Mouse (Mus musculus): ENCODE measurements around the gene Lsamp. TPM values are rescaled to one million over a fixed set of nuclear protein-coding genes. Genes with fewer than 3 reads are reported as not detected.

Gene Lsamp
- total and polyA plus RNA-seq, 3 experiments, result not detected

DNA sequence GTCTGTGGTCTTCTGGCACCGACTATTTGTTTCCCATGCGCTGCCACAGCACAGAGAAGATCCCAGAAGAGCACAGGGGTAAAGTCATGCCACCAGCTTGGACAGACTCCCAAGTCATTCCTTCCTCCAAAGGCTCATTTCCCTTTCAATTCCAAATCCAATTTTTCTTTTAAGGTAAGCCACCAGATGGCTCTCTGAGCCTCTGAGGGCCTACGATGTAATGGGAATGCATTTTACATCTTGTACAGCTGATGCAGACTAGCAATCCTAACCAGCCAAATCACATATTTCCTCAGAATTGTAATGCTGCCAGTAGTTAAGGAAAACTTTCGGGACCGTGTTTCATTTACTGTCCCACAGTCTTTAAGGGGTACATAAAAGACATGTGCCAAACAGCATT is 1433.2 kb downstream of the Lsamp start:
- no peak for DNase-seq (ENCODE audit: extremely low read depth)
- H3K36me3 ChIP-seq (replicated peaks in 1 of 2; ENCODE audit: control insufficient read depth in 1 of 2, insufficient read depth in 1 of 2, low read length in 1 of 2), result no peaks in the 10 kb centered on the region
- dilution Hi-C loops (cut with MboI; ENCODE audit: extremely low pct_ligation_motif_present, extremely low pct_unique_long_range_greater_than_20kb, low sequenced_read_pairs) (no loop called here), in situ Hi-C loops (cut with MboI; ENCODE audit: low pct_ligation_motif_present, low pct_unique_long_range_greater_than_20kb, low sequenced_read_pairs) (no loop called here)
- no peak for TF ChIP-seq GABPA (IDR thresholded peaks at IDR 0.05; ENCODE audit: insufficient replicate concordance, low read depth, low read length)
- TF ChIP-seq ZMIZ1 (IDR thresholded peaks at IDR 0.05; ENCODE audit: low read depth, low read length), result no peak
- TF ChIP-seq E2F4 (IDR thresholded peaks at IDR 0.05; ENCODE audit: insufficient replicate concordance, low read depth, low read length), result no peak
- no peak for TF ChIP-seq TCF12 (IDR thresholded peaks at IDR 0.05; ENCODE audit: low read depth, low read length)
- no peak for TF ChIP-seq KAT2A (IDR thresholded peaks at IDR 0.05; ENCODE audit: insufficient replicate concordance, low read length)
- no peak for TF ChIP-seq BHLHE40 (IDR thresholded peaks at IDR 0.05; ENCODE audit: low read depth, low read length)
- TF ChIP-seq POLR2AphosphoS2 (IDR thresholded peaks at IDR 0.05; ENCODE audit: low read depth, low read length), result no peak
- no peak for TF ChIP-seq JUN (IDR thresholded peaks at IDR 0.05; ENCODE audit: insufficient read depth, low read depth, low read length)
- TF ChIP-seq MAFK (IDR thresholded peaks at IDR 0.05; ENCODE audit: insufficient replicate concordance, low read length), result no peak
- TF ChIP-seq UBTF (IDR thresholded peaks at IDR 0.05; ENCODE audit: low read depth, low read length), result no peak
- TF ChIP-seq POLR2A (IDR thresholded peaks at IDR 0.05; ENCODE audit: low read depth, low read length), result no peak
- TF ChIP-seq MAX (IDR thresholded peaks at IDR 0.05; ENCODE audit: low read length), result no peak
- no peak overlapping the region for H3K4me3 ChIP-seq (replicated peaks in 1 of 3; ENCODE audit: low read depth in 2 of 3, low read length in 2 of 3, poor library complexity in 1 of 3)
- H3K9ac ChIP-seq (ENCODE audit: insufficient read depth, low read depth), result no peak overlapping the region
- peaks cover 51% of the 10 kb centered on the region for H3K9me3 ChIP-seq (replicated peaks; ENCODE audit: low read length)
- H3K4me1 ChIP-seq (ENCODE audit: control insufficient read depth in 1 of 2, insufficient read depth in 2 of 2), result no peaks in the 10 kb centered on the region
- no peaks in the 10 kb centered on the region for H3K27me3 ChIP-seq (replicated peaks)
- H3K4me2 ChIP-seq (ENCODE audit: insufficient read depth, low read depth, poor library complexity, severe bottlenecking), result no peak overlapping the region
- H3K27ac ChIP-seq (ENCODE audit: insufficient read depth, low read depth), result no peak overlapping the region
- H3K79me2 ChIP-seq (replicated peaks; ENCODE audit: control insufficient read depth, extremely low read depth, insufficient read depth, poor library complexity, severe bottlenecking), result no peaks in the 10 kb centered on the region

DNA sequence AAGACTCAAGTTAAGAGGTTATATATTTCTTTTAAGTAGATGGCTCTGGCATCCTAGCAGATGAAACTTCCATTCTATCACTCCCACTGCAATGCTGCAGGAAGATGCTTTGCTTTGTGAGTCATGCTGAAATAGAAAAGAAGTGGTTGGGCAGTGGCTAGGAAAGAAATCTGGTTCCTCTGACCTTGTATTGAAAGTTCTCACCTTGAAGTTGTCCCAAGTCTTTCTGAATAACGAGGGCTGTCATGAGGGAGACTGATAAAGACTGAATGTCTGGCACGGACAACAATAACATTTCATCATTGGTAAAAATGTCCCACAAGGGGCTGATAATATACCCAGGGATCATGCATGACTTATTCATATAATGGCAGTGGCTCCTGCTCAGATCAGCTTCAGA is 1483.2 kb downstream of the Lsamp start:
- H3K36me3 ChIP-seq (replicated peaks in 1 of 2; ENCODE audit: control insufficient read depth in 1 of 2, insufficient read depth in 1 of 2, low read length in 1 of 2), result no peaks in the 10 kb centered on the region
- no peaks in the 10 kb centered on the region for H3K79me2 ChIP-seq (replicated peaks; ENCODE audit: control insufficient read depth, extremely low read depth, insufficient read depth, poor library complexity, severe bottlenecking)
- no peak for TF ChIP-seq E2F4 (IDR thresholded peaks at IDR 0.05; ENCODE audit: insufficient replicate concordance, low read depth, low read length)
- TF ChIP-seq JUND (conservative IDR thresholded peaks at IDR 0.05; ENCODE audit: low read depth, low read length), result no peak
- H3K4me3 ChIP-seq (replicated peaks in 1 of 3; ENCODE audit: low read depth in 2 of 3, low read length in 2 of 3, poor library complexity in 1 of 3), result no peak overlapping the region
- dilution Hi-C loops (cut with MboI; ENCODE audit: extremely low pct_ligation_motif_present, extremely low pct_unique_long_range_greater_than_20kb, low sequenced_read_pairs), result no loop called here
- no peak for DNase-seq (ENCODE audit: extremely low read depth)
- in situ Hi-C loops (cut with MboI; ENCODE audit: low pct_ligation_motif_present, low pct_unique_long_range_greater_than_20kb, low sequenced_read_pairs), result no loop called here
- H3K9ac ChIP-seq (ENCODE audit: insufficient read depth, low read depth), result no peak overlapping the region
- no peak overlapping the region for H3K4me2 ChIP-seq (ENCODE audit: insufficient read depth, low read depth, poor library complexity, severe bottlenecking)
- no peaks in the 10 kb centered on the region for H3K27me3 ChIP-seq (replicated peaks)
- H3K9me3 ChIP-seq (replicated peaks; ENCODE audit: low read length), result peaks cover 44% of the 10 kb centered on the region
- H3K4me1 ChIP-seq (ENCODE audit: control insufficient read depth in 1 of 2, insufficient read depth in 2 of 2), result no peaks in the 10 kb centered on the region
- no peak overlapping the region for H3K27ac ChIP-seq (ENCODE audit: insufficient read depth, low read depth)

DNA sequence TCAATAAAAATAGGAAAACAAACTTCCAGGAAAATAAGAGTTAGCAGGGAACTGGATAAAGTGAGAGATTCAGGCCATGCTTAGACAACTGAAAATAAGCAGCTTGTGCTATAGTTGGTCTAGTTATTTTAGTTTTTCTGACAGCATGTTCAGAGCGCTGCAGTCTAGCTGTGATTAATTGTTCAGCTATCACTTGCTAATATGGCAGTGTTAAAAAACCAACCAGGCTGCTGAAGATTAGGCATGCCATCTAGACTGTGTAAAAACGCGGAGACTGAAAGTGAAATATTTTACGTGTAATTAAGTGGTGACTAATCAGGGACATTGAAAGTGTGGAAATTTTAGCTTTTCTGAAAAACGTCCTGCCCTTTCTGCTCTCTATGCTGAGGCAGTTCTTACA is 1494.5 kb downstream of the Lsamp start:
- dilution Hi-C loops (cut with MboI; ENCODE audit: extremely low pct_ligation_motif_present, extremely low pct_unique_long_range_greater_than_20kb, low sequenced_read_pairs), result no loop called here

More for the DNA sequence above, 1494.5 kb downstream of the Lsamp start:
- in situ Hi-C loops (cut with MboI; ENCODE audit: low pct_ligation_motif_present, low pct_unique_long_range_greater_than_20kb, low sequenced_read_pairs), result no loop called here
- no peak for DNase-seq (ENCODE audit: extremely low read depth)
- no peaks in the 10 kb centered on the region for H3K36me3 ChIP-seq (replicated peaks in 1 of 2; ENCODE audit: control insufficient read depth in 1 of 2, insufficient read depth in 1 of 2, low read length in 1 of 2)
- H3K4me1 ChIP-seq (ENCODE audit: control insufficient read depth in 1 of 2, insufficient read depth in 2 of 2), result no peaks in the 10 kb centered on the region
- H3K27me3 ChIP-seq (replicated peaks), result no peaks in the 10 kb centered on the region
- H3K4me2 ChIP-seq (ENCODE audit: insufficient read depth, low read depth, poor library complexity, severe bottlenecking), result no peak overlapping the region
- H3K9me3 ChIP-seq (replicated peaks; ENCODE audit: low read length), result peaks cover 46% of the 10 kb centered on the region
- no peaks in the 10 kb centered on the region for H3K79me2 ChIP-seq (replicated peaks; ENCODE audit: control insufficient read depth, extremely low read depth, insufficient read depth, poor library complexity, severe bottlenecking)
- TF ChIP-seq USF2 (conservative IDR thresholded peaks at IDR 0.05; ENCODE audit: low read depth, low read length) (no peak), SIN3A (IDR thresholded peaks at IDR 0.05; ENCODE audit: low read length) (no peak), ZC3H11A (IDR thresholded peaks at IDR 0.05; ENCODE audit: low read depth, low read length) (no peak), RAD21 (IDR thresholded peaks at IDR 0.05; ENCODE audit: low read depth, low read length) (no peak)
- no peak overlapping the region for H3K27ac ChIP-seq (ENCODE audit: insufficient read depth, low read depth)
- H3K4me3 ChIP-seq (replicated peaks in 1 of 3; ENCODE audit: low read depth in 2 of 3, low read length in 2 of 3, poor library complexity in 1 of 3), result no peak overlapping the region
- no peak overlapping the region for H3K9ac ChIP-seq (ENCODE audit: insufficient read depth, low read depth)
